Mouse (Mus musculus) C3H10T1/2 (cell line): ENCODE data around the gene Acad10. TPM values are rescaled to one million over a fixed set of nuclear protein-coding genes. Genes with fewer than 3 reads are reported as not detected.

ENCODE experiments used
- polyA plus RNA-seq, 2 experiments: library from polyadenylated mRNA; unstranded; fragments of >200 nt; fragmentation: generic; extraction: Trizol; gene quantifications; one replicate each; pipeline ENCODE4 v1.2.1; 2012; ENCODE audit warnings: missing spikeins in 2 of 2

The Acad10 gene
- polyA plus RNA-seq: 1 to 10 TPM in 1 of 2 experiments, under 1 TPM in 1; 0.94 to 6.5 TPM

DNA sequence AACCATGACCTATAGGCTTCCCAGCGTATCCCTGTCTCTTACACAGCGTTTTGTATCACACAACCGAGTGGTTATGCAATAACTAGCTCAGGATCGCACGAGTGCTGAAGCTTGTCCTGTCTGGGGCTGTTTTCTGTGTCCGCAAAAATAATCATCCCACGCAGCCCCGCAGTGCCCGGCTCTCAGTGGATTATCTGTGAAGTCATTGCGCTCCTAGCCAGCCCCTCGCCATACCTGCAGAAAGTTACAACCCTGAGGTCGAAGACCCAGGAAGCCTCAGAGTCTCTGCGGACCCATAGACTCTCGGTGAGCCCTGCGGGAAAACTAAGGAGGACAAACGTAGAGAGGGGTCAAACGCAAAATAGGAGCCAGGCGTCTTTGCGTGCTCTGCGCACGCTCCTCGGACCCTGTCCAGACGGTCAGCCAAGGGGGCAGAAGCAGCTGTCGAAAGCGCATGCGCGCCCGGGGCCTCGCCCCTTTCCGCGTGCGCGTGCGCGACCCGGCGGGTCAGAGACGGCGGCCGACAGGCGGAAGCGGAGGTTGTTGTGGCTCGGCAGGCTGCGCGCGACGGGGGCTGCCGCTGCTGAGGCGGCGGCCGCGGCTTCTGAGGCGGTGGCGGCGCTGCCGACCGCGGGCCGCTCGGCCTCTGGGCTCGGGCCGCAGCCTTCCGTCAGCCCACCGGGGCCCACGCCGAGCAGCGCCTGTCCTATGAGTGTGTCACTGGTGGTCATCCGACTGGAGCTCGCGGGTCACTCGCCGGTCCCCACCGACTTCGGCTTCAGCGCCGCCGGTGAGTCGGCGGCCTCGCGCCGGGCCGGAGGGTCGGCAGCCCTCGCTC, at the start of gene Acad10, which contains the start of gene Brap:
Acad10 (minus strand) TSS at position 456 of the 838 bp plus-strand sequence.
Brap (plus strand) TSS at position 505 of the 838 bp plus-strand sequence.

DNA sequence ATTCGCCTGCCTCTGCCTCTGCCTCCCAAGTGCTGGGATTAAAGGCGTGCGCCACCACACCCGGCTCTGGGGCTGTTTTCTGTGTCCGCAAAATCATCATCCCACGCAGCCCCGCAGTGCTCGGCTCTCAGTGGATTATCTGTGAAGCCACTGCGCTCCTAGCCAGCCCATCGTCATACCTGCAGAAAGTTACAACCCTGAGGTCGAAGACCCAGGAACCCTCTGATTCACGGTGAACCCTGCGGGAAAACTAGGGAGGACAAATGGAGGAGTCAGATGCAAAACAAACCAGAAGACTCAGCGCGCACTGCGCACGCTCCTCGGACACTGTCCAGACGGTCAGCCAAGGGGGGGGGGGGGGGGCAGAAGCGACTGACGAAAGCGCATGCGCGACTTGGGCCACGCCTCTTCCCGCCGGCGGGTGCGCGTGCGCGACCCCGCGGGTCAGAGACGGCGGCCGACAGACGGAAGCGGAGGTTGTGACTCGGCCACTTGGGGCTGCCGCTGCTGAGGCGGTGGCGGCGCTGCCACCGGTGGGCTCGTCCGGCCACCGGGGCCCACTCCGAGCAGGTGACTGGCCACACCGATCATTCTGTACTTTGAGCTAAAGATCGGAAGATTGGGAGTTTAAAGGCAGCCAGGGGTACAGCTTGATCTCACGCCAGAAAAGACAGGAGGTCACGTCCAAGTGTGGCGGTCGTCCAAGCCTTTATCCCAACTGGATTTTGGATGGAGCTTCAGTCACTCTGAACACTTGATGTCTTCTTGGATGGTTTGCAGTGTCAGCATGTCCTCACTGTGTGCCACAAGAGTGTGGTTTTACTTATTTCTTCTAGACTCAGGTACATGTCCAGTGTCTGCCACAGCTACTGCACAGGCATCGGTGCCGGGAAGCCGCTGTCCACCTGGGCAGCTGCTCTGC, 41.5 kb downstream of the Acad10 start, which contains the start of gene Acad12:
Acad12 (minus strand) TSS at position 347 of the 922 bp plus-strand sequence.

GRCm38 (mm10) chr5:121593451-121594401, 66.6 kb downstream of the Acad10 start, which contains the start of gene Aldh2:
Aldh2 (minus strand) TSS chr5:121593824.

Other genes starting within 250 kb of the Acad10 start
- 1 to 10 TPM in 1 of 2 experiments, under 1 TPM in 1; 0.13 to 1.3 TPM for gene Tmem116, start 208.6 kb downstream of the Acad10 start, polyA plus RNA-seq
- 100 to 1,000 TPM; 104 to 121 TPM for gene Erp29, start 208.0 kb downstream of the Acad10 start, polyA plus RNA-seq
- not detected for gene Adam1b, start 157.1 kb downstream of the Acad10 start, polyA plus RNA-seq
- 1 to 10 TPM in 1 of 2 experiments, under 1 TPM in 1; 0.01 to 2.1 TPM for gene Adam1a, start 115.0 kb downstream of the Acad10 start, polyA plus RNA-seq
- gene Gm42878, start 115.0 kb downstream of the Acad10 start, polyA plus RNA-seq: under 1 TPM; 0.02 to 0.05 TPM
- 10 to 100 TPM; 24.6 to 47.2 TPM for gene Mapkapk5, start 114.6 kb downstream of the Acad10 start, polyA plus RNA-seq
- 100 to 1,000 TPM; 128 to 457 TPM for gene Aldh2, start 66.7 kb downstream of the Acad10 start, polyA plus RNA-seq
- gene Acad12, start 41.6 kb downstream of the Acad10 start, polyA plus RNA-seq: 1 to 10 TPM in 1 of 2 experiments, under 1 TPM in 1; 0.57 to 4.9 TPM
- gene Brap, start within 50 bp of the Acad10 start, polyA plus RNA-seq: 10 to 100 TPM; 15.2 to 23.1 TPM
- gene Atxn2, start 50.8 kb upstream of the Acad10 start, polyA plus RNA-seq: 10 to 100 TPM; 29.2 to 57.4 TPM
- 10 to 100 TPM; 13.5 to 30.2 TPM for gene Sh2b3, start 177.1 kb upstream of the Acad10 start, polyA plus RNA-seq
- 10 to 100 TPM in 1 of 2 experiments, 1 to 10 TPM in 1; 6.5 to 20.8 TPM for gene Pheta1, start 188.5 kb upstream of the Acad10 start, polyA plus RNA-seq